Mouse (Mus musculus) ES-E14 (cell line): Measurements from ENCODE around the gene Rap1gap2.

Source experiments
- CHD2 ChIP-seq: IDR thresholded peaks from 2 replicates; pipeline ENCODE4 v1.6.1; 2014; ENCODE audit warnings: mild to moderate bottlenecking, low read depth, low read length, inconsistent platforms
- MAFK ChIP-seq: IDR thresholded peaks from 2 replicates; pipeline ENCODE4 v1.6.1; 2014; ENCODE audit warnings: mild to moderate bottlenecking, low read depth, low read length, inconsistent platforms; ENCODE audit not compliant: insufficient read depth
- ZC3H11A ChIP-seq: IDR thresholded peaks from 2 replicates; pipeline ENCODE4 v1.6.1; 2012; ENCODE audit warnings: low read depth, mild to moderate bottlenecking, inconsistent platforms, low read length, borderline replicate concordance

DNA sequence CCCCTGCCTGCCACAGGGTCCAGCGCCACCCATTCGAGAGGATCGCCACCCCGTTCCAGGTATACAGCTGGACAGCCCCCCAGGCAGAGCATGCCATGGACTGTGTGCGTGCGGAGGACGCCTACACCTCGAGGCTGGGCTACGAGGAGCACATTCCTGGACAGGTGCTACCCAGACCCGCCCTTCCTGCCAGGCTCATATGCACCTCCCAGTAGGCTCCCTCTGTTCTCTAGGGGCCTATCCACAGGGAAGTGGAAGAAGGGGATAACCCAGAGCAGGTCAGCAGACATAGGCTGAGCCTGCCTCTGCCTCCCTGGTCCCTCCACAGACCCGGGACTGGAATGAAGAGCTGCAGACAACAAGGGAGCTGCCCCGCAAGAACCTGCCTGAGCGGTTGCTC is 49.6 kb upstream of the Rap1gap2 start:
- TF ChIP-seq ZC3H11A (no peak), CHD2 (no peak), MAFK (no peak)
